Mouse (Mus musculus): ENCODE results near the gene Lypd6b.

DNA sequence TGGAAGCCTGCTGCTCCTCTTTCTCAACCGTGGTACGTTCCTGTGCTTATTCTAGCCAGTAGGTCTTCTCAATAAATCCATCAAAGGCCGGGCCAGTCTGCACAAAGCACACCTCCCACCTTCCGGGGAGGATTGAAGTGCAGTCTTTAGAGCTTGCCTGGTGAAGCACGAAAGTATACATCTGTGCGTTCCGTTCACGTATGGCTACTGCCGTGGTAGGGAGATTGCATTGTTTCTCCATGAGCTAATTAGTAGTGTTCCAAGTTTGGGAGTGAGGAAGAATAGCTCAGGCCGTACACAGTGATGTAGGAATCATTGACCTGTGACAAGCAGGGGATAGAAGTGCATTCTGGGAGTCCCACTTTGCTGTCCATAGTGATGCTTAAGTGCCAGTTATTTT, 130.0 kb downstream of the Lypd6b start:
- TF ChIP-seq CTCF (IDR thresholded peaks at IDR 0.05; ENCODE audit: low read depth) (no peak), EP300 (IDR thresholded peaks at IDR 0.05; ENCODE audit: low read depth) (no peak)

Data from liver, embryonic 14.5 days (tissue).